Mouse (Mus musculus) layer of hippocampus, adult 8-10 months (tissue): ENCODE measurements around the gene Tnfrsf11a. TPM values are rescaled to one million over a fixed set of nuclear protein-coding genes. Genes with fewer than 3 reads are reported as not detected.
"Not testable (repeated sequence)": the region's sequence is repeated elsewhere in the genome, so short reads cannot be mapped to it uniquely, and the experiment has no call there.

Experiments used
- DNase-seq, 2 experiments: peaks; one replicate each; pipeline ENCODE4 v3.0.0; 2022; ENCODE audit warnings: low spot score in 2 of 2
- total RNA-seq, 4 experiments: library from RNA; stranded (reverse); gene quantifications; 2 replicates each; pipeline ENCODE4 v1.2.4; 2022

Tnfrsf11a gene
- total RNA-seq, 4 experiments from 2014 or later: 2.1 to 7.0 (median 4.6) TPM

GRCm38 (mm10) chr1:105785146-105785545 is 4.6 kb downstream of the Tnfrsf11a start:
- DNase-seq: no peak

- no peak for DNase-seq
Observed at GRCm38 (mm10) chr1:105786731-105787357, 6.3 kb downstream of the Tnfrsf11a start.

- no peak for DNase-seq
Observed at GRCm38 (mm10) chr1:105790103-105790502, 9.6 kb downstream of the Tnfrsf11a start.

- DNase-seq: no peak
Observed at GRCm38 (mm10) chr1:105794670-105795069, 14.2 kb downstream of the Tnfrsf11a start.

GRCm38 (mm10) chr1:105795705-105796104 is 15.2 kb downstream of the Tnfrsf11a start:
- no peak for DNase-seq

- no peak for DNase-seq
Observed at GRCm38 (mm10) chr1:105800570-105800969, 20.1 kb downstream of the Tnfrsf11a start.

- no peak for DNase-seq
Observed at GRCm38 (mm10) chr1:105801252-105801651, 20.7 kb downstream of the Tnfrsf11a start.

- DNase-seq: no peak
Observed at GRCm38 (mm10) chr1:105802941-105803340, 22.4 kb downstream of the Tnfrsf11a start.

- no peak for DNase-seq
Observed at GRCm38 (mm10) chr1:105804285-105804684, 23.8 kb downstream of the Tnfrsf11a start.

GRCm38 (mm10) chr1:105805565-105805964 is 25.0 kb downstream of the Tnfrsf11a start:
- DNase-seq: no peak

- DNase-seq: no peak
Observed at GRCm38 (mm10) chr1:105807028-105807722, 26.7 kb downstream of the Tnfrsf11a start.

- DNase-seq: not testable (repeated sequence)
Observed at GRCm38 (mm10) chr1:105812027-105812426, 31.5 kb downstream of the Tnfrsf11a start.

- no peak for DNase-seq
Observed at GRCm38 (mm10) chr1:105812960-105813708, 32.6 kb downstream of the Tnfrsf11a start.

GRCm38 (mm10) chr1:105813709-105814061 is 33.2 kb downstream of the Tnfrsf11a start:
- DNase-seq: no peak

- no peak for DNase-seq
Observed at GRCm38 (mm10) chr1:105814402-105815270, 34.1 kb downstream of the Tnfrsf11a start.

GRCm38 (mm10) chr1:105815310-105815709 is 34.8 kb downstream of the Tnfrsf11a start:
- no peak for DNase-seq

- DNase-seq: no peak
Observed at GRCm38 (mm10) chr1:105815736-105816135, 35.2 kb downstream of the Tnfrsf11a start.

- no peak for DNase-seq
Observed at GRCm38 (mm10) chr1:105819031-105819430, 38.5 kb downstream of the Tnfrsf11a start.

- no peak for DNase-seq
Observed at GRCm38 (mm10) chr1:105819740-105820139, 39.2 kb downstream of the Tnfrsf11a start.

- no peak for DNase-seq
Observed at GRCm38 (mm10) chr1:105824356-105824755, 43.8 kb downstream of the Tnfrsf11a start.

- DNase-seq: no peak
Observed at GRCm38 (mm10) chr1:105824980-105825379, 44.5 kb downstream of the Tnfrsf11a start.
